8 mouse cellular contexts compared by ENCODE assay signal in genomic region chr2:152396110-152397003, GRCm38 (mm10). TPM values are rescaled to one million over a fixed set of nuclear protein-coding genes. Genes with fewer than 3 reads are reported as not detected.
A peak's percentile ranks its signal among the peaks of the same experiment; 100 is the strongest.
DNase-seq lines count a peak whose midpoint lies in the region; ATAC-seq lines count a peak whose summit lies in the region.

No protein-coding gene starts in this region.

- peak overlapping the region; percentile 96 for H3K4me2 ChIP-seq in intestine, embryonic 15.5 days (replicated peaks)

- H3K9ac ChIP-seq in intestine, embryonic 15.5 days: peak overlapping the region; percentile 82

- peaks cover 36% of the 10 kb centered on the region for H3K4me1 ChIP-seq in intestine, embryonic 15.5 days (replicated peaks)

- H3K27me3 ChIP-seq in intestine, embryonic 15.5 days (replicated peaks): no peaks in the 10 kb centered on the region

- DNase-seq in adrenal gland, adult 2 months: peak; percentile 89
- peak; percentile 96 for DNase-seq in embryo, embryonic 11.5 days (ENCODE audit: low read depth, low spot score)
- peak; percentile 84 for DNase-seq in gastrocnemius, postnatal 25 days
- DNase-seq in left cerebral cortex, postnatal 14 days (ENCODE audit: low spot score in 2 of 2): peak; percentile 89 to 96
- DNase-seq in right cerebral cortex, postnatal 25 days: peak; percentile 88
- peak; percentile 91 to 92 for DNase-seq in urinary bladder, postnatal 4 days (ENCODE audit: low spot score in 2 of 2)

- under 1% methylated on average over 45 of the region's 46 CpGs for WGBS in intestine, embryonic 15.5 days

- peak overlapping the region; percentile 99 for H3K27ac ChIP-seq in intestine, embryonic 15.5 days

- H3K9me3 ChIP-seq in intestine, embryonic 15.5 days: no peaks in the 10 kb centered on the region

- H3K4me3 ChIP-seq in intestine, embryonic 15.5 days (replicated peaks): peak overlapping the region; percentile 82

- ATAC-seq in intestine, embryonic 15.5 days: peak; percentile 65
- ATAC-seq in megakaryocyte-erythroid progenitor cell, adult 5-6 weeks (replicated peaks; ENCODE audit: low FRiP score, low TSS enrichment, poor library complexity, severe bottlenecking): peak; percentile 60

- no peaks in the 10 kb centered on the region for H3K36me3 ChIP-seq in intestine, embryonic 15.5 days

- intact Hi-C loops in left cerebral cortex, postnatal 14 days (cut with DNase I): no loop called here

RNA-seq across cellular contexts. Expression of gene Sox12, which starts 1.5 kb away (rescaled TPM):
- total RNA-seq in adrenal gland, adult 2 months (2021): 10 to 100 TPM in 1 of 2 experiments, 1 to 10 TPM in 1; 6.2 to 11.0 TPM
- 13.7 and 15.9 TPM in 2 replicates for polyA plus RNA-seq in adrenal gland, adult 2 months (2012; rRNA removed)
- 1 to 10 TPM; 1.1 to 1.7 TPM for total RNA-seq in gastrocnemius, postnatal 25 days (2021)
- 5.4 and 5.9 TPM in 2 replicates for polyA plus RNA-seq in intestine, embryonic 15.5 days (2015; fragmentation: Nextera tagmentation; extraction: Ambion mirVana)
- total RNA-seq in left cerebral cortex, postnatal 14 days (2021): 10 to 100 TPM; 17.9 to 22.0 TPM
- total RNA-seq in megakaryocyte-erythroid progenitor cell, adult 5-6 weeks (2014; fragmentation: Nextera tagmentation): 22.9 and 25.1 TPM in 2 replicates
- 2.4 and 7.7 TPM in 2 replicates for total RNA-seq in megakaryocyte-erythroid progenitor cell, adult 5-6 weeks (2017)

RNA-seq across cellular contexts. Expression of gene Zcchc3, which starts 18.5 kb away (rescaled TPM):
- 1 to 10 TPM; 5.4 to 7.8 TPM for total RNA-seq in adrenal gland, adult 2 months (2021)
- polyA plus RNA-seq in adrenal gland, adult 2 months (2012; rRNA removed): 3.3 and 3.7 TPM in 2 replicates
- 1 to 10 TPM; 1.6 TPM for total RNA-seq in gastrocnemius, postnatal 25 days (2021)
- polyA plus RNA-seq in intestine, embryonic 15.5 days (2015; fragmentation: Nextera tagmentation; extraction: Ambion mirVana): 34.4 and 40.8 TPM in 2 replicates
- total RNA-seq in left cerebral cortex, postnatal 14 days (2021): 10 to 100 TPM in 1 of 2 experiments, 1 to 10 TPM in 1; 8.7 to 11.9 TPM
- total RNA-seq in megakaryocyte-erythroid progenitor cell, adult 5-6 weeks (2014; fragmentation: Nextera tagmentation): 10.1 and 11.2 TPM in 2 replicates
- total RNA-seq in megakaryocyte-erythroid progenitor cell, adult 5-6 weeks (2017): 6.6 and 7.8 TPM in 2 replicates

RNA-seq across cellular contexts. Expression of gene 6820408C15Rik, which starts 19.0 kb away (rescaled TPM):
- under 1 TPM; 0.32 to 0.35 TPM for total RNA-seq in adrenal gland, adult 2 months (2021)
- polyA plus RNA-seq in adrenal gland, adult 2 months (2012; rRNA removed): 0.07 and 0.13 TPM in 2 replicates
- total RNA-seq in gastrocnemius, postnatal 25 days (2021): not detected
- polyA plus RNA-seq in intestine, embryonic 15.5 days (2015; fragmentation: Nextera tagmentation; extraction: Ambion mirVana): 0.42 and 0.49 TPM in 2 replicates
- total RNA-seq in left cerebral cortex, postnatal 14 days (2021): 1 to 10 TPM; 3.1 to 3.3 TPM
- not detected in 2 replicates for total RNA-seq in megakaryocyte-erythroid progenitor cell, adult 5-6 weeks (2014; fragmentation: Nextera tagmentation)
- not detected in 2 replicates for total RNA-seq in megakaryocyte-erythroid progenitor cell, adult 5-6 weeks (2017)

RNA-seq across cellular contexts. Expression of gene Nrsn2, which starts 19.9 kb away (rescaled TPM):
- total RNA-seq in adrenal gland, adult 2 months (2021): 1 to 10 TPM; 3.9 to 5.0 TPM
- polyA plus RNA-seq in adrenal gland, adult 2 months (2012; rRNA removed): 7.4 and 8.4 TPM in 2 replicates
- total RNA-seq in gastrocnemius, postnatal 25 days (2021): not detected
- polyA plus RNA-seq in intestine, embryonic 15.5 days (2015; fragmentation: Nextera tagmentation; extraction: Ambion mirVana): 1.8 and 2.1 TPM in 2 replicates
- 10 to 100 TPM; 38.3 to 57.6 TPM for total RNA-seq in left cerebral cortex, postnatal 14 days (2021)
- not detected in 2 replicates for total RNA-seq in megakaryocyte-erythroid progenitor cell, adult 5-6 weeks (2014; fragmentation: Nextera tagmentation)
- total RNA-seq in megakaryocyte-erythroid progenitor cell, adult 5-6 weeks (2017): not detected in 2 replicates

RNA-seq across cellular contexts. Expression of gene Trib3, which starts 52.5 kb away (rescaled TPM):
- 10 to 100 TPM in 1 of 2 experiments, 1 to 10 TPM in 1; 2.8 to 23.9 TPM for total RNA-seq in adrenal gland, adult 2 months (2021)
- polyA plus RNA-seq in adrenal gland, adult 2 months (2012; rRNA removed): 5.8 and 6.9 TPM in 2 replicates
- total RNA-seq in gastrocnemius, postnatal 25 days (2021): 1 to 10 TPM in 1 of 2 experiments, under 1 TPM in 1; 0.74 to 1.8 TPM
- polyA plus RNA-seq in intestine, embryonic 15.5 days (2015; fragmentation: Nextera tagmentation; extraction: Ambion mirVana): 4.3 and 4.9 TPM in 2 replicates
- under 1 TPM; 0.34 to 0.99 TPM for total RNA-seq in left cerebral cortex, postnatal 14 days (2021)
- total RNA-seq in megakaryocyte-erythroid progenitor cell, adult 5-6 weeks (2014; fragmentation: Nextera tagmentation): 1.0 TPM in 1 of 2 replicates, not detected in the other
- not detected in 2 replicates for total RNA-seq in megakaryocyte-erythroid progenitor cell, adult 5-6 weeks (2017)

Comparison
In these comparisons a context has a peak if more than half of its experiments do, and no peak if none do; other contexts are left out.
1. Peak in every context shown above with its lines: DNase-seq, ATAC-seq, H3K4me3 ChIP-seq and H3K27ac ChIP-seq.